Mouse (Mus musculus) myocyte (in vitro differentiated cells): ENCODE data around the gene Heca. TPM values are rescaled to one million over a fixed set of nuclear protein-coding genes. Genes with fewer than 3 reads are reported as not detected.

ENCODE experiments used
- H3K27me3 ChIP-seq: one replicate; pipeline ENCODE4 v1.6.1; 2011; ENCODE audit not compliant: control insufficient read depth, insufficient read depth, insufficient read length
- H3K36me3 ChIP-seq: one replicate; pipeline ENCODE4 v1.6.1; 2011; ENCODE audit not compliant: control insufficient read depth, insufficient read depth
- H3K4me2 ChIP-seq: one replicate; pipeline ENCODE4 v1.6.1; 2011; ENCODE audit warnings: low read depth, control low read depth
- H3K4me3 ChIP-seq: one replicate; pipeline ENCODE4 v1.5.1; 2011; ENCODE audit warnings: mild to moderate bottlenecking, control low read depth, moderate library complexity
- H3K79me2 ChIP-seq: one replicate; pipeline ENCODE4 v1.6.1; 2011; ENCODE audit not compliant: control insufficient read depth, insufficient read depth
- H3ac ChIP-seq: one replicate; pipeline ENCODE4 v1.6.1; 2011; ENCODE audit not compliant: control insufficient read depth, insufficient read length
- CEBPB ChIP-seq: IDR thresholded peaks from 2 replicates; pipeline ENCODE4 v1.6.1; 2011; ENCODE audit warnings: mild to moderate bottlenecking, moderate library complexity; ENCODE audit not compliant: poor library complexity, insufficient read depth, severe bottlenecking
- E2F4 ChIP-seq: IDR thresholded peaks from one replicate; pipeline ENCODE4 v1.6.1; 2011; ENCODE audit warnings: mild to moderate bottlenecking, control low read depth, moderate library complexity; ENCODE audit not compliant: insufficient read depth
- MAX ChIP-seq: IDR thresholded peaks from one replicate; pipeline ENCODE4 v1.6.1; 2011; ENCODE audit warnings: low read depth, mild to moderate bottlenecking, control low read depth
- MYOD1 ChIP-seq, 3 experiments: IDR thresholded peaks; one replicate each; pipeline ENCODE4 v1.6.1; 2011; ENCODE audit warnings: control low read depth in 2 of 3, low read depth in 2 of 3, mild to moderate bottlenecking in 2 of 3, moderate library complexity in 1 of 3; ENCODE audit not compliant: insufficient read length in 2 of 3, control insufficient read depth in 1 of 3
- MYOG ChIP-seq, 3 experiments: IDR thresholded peaks; one replicate each; pipeline ENCODE4 v1.6.1; 2011; ENCODE audit warnings: control low read depth in 2 of 3, low read depth in 2 of 3, mild to moderate bottlenecking in 2 of 3; ENCODE audit not compliant: insufficient read length in 2 of 3, control insufficient read depth in 1 of 3, insufficient read depth in 1 of 3
- POLR2A ChIP-seq: IDR thresholded peaks from one replicate; pipeline ENCODE4 v1.6.1; 2011; ENCODE audit warnings: low read depth, mild to moderate bottlenecking, control low read depth, moderate library complexity; ENCODE audit not compliant: insufficient read length
- POLR2AphosphoS2 ChIP-seq: IDR thresholded peaks from one replicate; pipeline ENCODE4 v1.6.1; 2011; ENCODE audit warnings: low read depth, control low read depth; ENCODE audit not compliant: insufficient read length
- REST ChIP-seq: IDR thresholded peaks from one replicate; pipeline ENCODE4 v1.6.1; 2011; ENCODE audit warnings: mild to moderate bottlenecking, control low read depth, moderate library complexity; ENCODE audit not compliant: insufficient read depth, insufficient read length
- SRF ChIP-seq: IDR thresholded peaks from one replicate; pipeline ENCODE4 v1.6.1; 2011; ENCODE audit warnings: low read depth; ENCODE audit not compliant: control insufficient read depth, insufficient read length
- TCF12 ChIP-seq: IDR thresholded peaks from one replicate; pipeline ENCODE4 v1.6.1; 2011; ENCODE audit warnings: mild to moderate bottlenecking, control low read depth; ENCODE audit not compliant: poor library complexity, insufficient read depth, severe bottlenecking
- TCF3 ChIP-seq: IDR thresholded peaks from one replicate; pipeline ENCODE4 v1.6.1; 2011; ENCODE audit warnings: low read depth, control low read depth; ENCODE audit not compliant: insufficient read length
- USF1 ChIP-seq: IDR thresholded peaks from one replicate; pipeline ENCODE4 v1.6.1; 2011; ENCODE audit warnings: low read depth, mild to moderate bottlenecking, control low read depth, moderate library complexity
- polyA plus RNA-seq: library from polyadenylated mRNA; unstranded; fragments of >200 nt; fragmentation: generic; extraction: Trizol; gene quantifications from one replicate; pipeline ENCODE4 v1.2.1, GENCODE M21; 2012; ENCODE audit warnings: missing spikeins

The Heca gene
- 4.1 TPM for polyA plus RNA-seq

- Histone ChIP-seq H3K4me2 (peak within 1 kb of the TSS; percentile 67), H3K79me2 (peaks cover 3% of the 10 kb centered on the region), H3K27me3 (no peaks in the 10 kb centered on the region), H3K4me3 (peak within 1 kb of the TSS; percentile 48), H3K36me3 (no peaks in the 10 kb centered on the region), H3ac (peak within 1 kb of the TSS; percentile 95)
- TF ChIP-seq MYOG (IDR thresholded peaks at IDR 0.05; ENCODE audit: control insufficient read depth in 1 of 3, insufficient read depth in 1 of 3, insufficient read length in 2 of 3, low read depth in 2 of 3) (no peak), E2F4 (no peak), TCF3 (no peak), MYOD1 (IDR thresholded peaks at IDR 0.05; ENCODE audit: control insufficient read depth in 1 of 3, insufficient read length in 2 of 3, low read depth in 2 of 3) (no peak), POLR2A (peak; percentile 66)
These were observed at the start of gene Heca for GRCm38 (mm10) chr10:17947960-17948730. Gene Heca, minus strand, starts transcription at chr10:17948067.

- TF ChIP-seq TCF12 (no peak), POLR2AphosphoS2 (no peak), E2F4 (no peak), TCF3 (no peak), MAX (no peak), USF1 (no peak), REST (no peak), CEBPB (no peak), POLR2A (no peak)
- H3K27me3 ChIP-seq: no peaks in the 10 kb centered on the region
- no peaks in the 10 kb centered on the region for H3K79me2 ChIP-seq
- H3ac ChIP-seq: no peak overlapping the region
- no peak overlapping the region for H3K4me2 ChIP-seq
- no peaks in the 10 kb centered on the region for H3K36me3 ChIP-seq
- no peak overlapping the region for H3K4me3 ChIP-seq
These were observed 42.7 kb upstream of the Heca start for GRCm38 (mm10) chr10:17990576-17990975.

GRCm38 (mm10) chr10:17989136-17989535 lies 41.3 kb upstream of the Heca start:
- no peaks in the 10 kb centered on the region for H3K79me2 ChIP-seq
- no peaks in the 10 kb centered on the region for H3K36me3 ChIP-seq
- H3K4me3 ChIP-seq: no peak overlapping the region
- no peak overlapping the region for H3K4me2 ChIP-seq
- TF ChIP-seq TCF3 (no peak), USF1 (no peak), MYOD1 (IDR thresholded peaks at IDR 0.05; ENCODE audit: control insufficient read depth in 1 of 3, insufficient read length in 2 of 3, low read depth in 2 of 3) (no peak), MYOG (IDR thresholded peaks at IDR 0.05; ENCODE audit: control insufficient read depth in 1 of 3, insufficient read depth in 1 of 3, insufficient read length in 2 of 3, low read depth in 2 of 3) (no peak), POLR2AphosphoS2 (no peak), MAX (no peak), TCF12 (no peak), REST (no peak), E2F4 (no peak), SRF (no peak), CEBPB (no peak), POLR2A (no peak)
- H3K27me3 ChIP-seq: no peaks in the 10 kb centered on the region
- no peak overlapping the region for H3ac ChIP-seq

- H3K4me3 ChIP-seq: no peak overlapping the region
These were observed 40.1 kb upstream of the Heca start for GRCm38 (mm10) chr10:17987823-17988423.

GRCm38 (mm10) chr10:17983313-17983712 lies 35.4 kb upstream of the Heca start:
- Histone ChIP-seq H3ac (no peak overlapping the region), H3K79me2 (no peaks in the 10 kb centered on the region), H3K4me2 (no peak overlapping the region), H3K36me3 (no peaks in the 10 kb centered on the region), H3K27me3 (no peaks in the 10 kb centered on the region), H3K4me3 (no peak overlapping the region)
- TF ChIP-seq USF1 (no peak), MAX (no peak), POLR2AphosphoS2 (no peak)

More at GRCm38 (mm10) chr10:17987823-17988423, 40.1 kb upstream of the Heca start:
- TF ChIP-seq CEBPB: no peak
- no peak for TF ChIP-seq TCF12
- TF ChIP-seq MYOD1 (IDR thresholded peaks at IDR 0.05; ENCODE audit: control insufficient read depth in 1 of 3, insufficient read length in 2 of 3, low read depth in 2 of 3): no peak
- TF ChIP-seq REST: no peak
- no peak for TF ChIP-seq TCF3
- H3K4me2 ChIP-seq: no peak overlapping the region
- H3ac ChIP-seq: no peak overlapping the region
- H3K27me3 ChIP-seq: no peaks in the 10 kb centered on the region
- H3K36me3 ChIP-seq: no peaks in the 10 kb centered on the region
- H3K79me2 ChIP-seq: no peaks in the 10 kb centered on the region
